Mouse (Mus musculus): Measurements from ENCODE around the gene Epha2. TPM values are rescaled to one million over a fixed set of nuclear protein-coding genes. Genes with fewer than 3 reads are reported as not detected.

The Epha2 gene
- polyA plus RNA-seq, 1 experiment: 129 TPM

DNA sequence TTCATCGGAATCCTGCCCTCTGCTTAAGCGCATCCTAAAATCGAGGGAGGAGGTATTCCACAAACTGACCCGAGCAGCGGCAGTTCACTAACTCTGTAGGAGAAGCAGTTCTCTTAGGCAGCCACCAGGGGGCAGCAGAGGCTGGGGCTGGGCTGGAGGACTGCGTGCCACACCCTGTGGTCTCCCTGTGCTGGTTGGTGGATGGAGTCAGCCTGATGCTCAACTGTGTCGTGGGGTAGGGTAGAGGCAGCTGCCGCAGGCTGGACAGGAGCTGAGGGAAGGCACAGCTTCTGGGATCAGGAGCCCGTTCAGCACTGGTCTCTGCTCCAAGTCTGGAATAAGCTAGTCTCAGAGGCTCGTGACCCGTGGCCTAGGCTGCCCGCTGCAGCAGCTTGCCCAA is 27.7 kb upstream of the Epha2 start:
- Histone ChIP-seq H3K36me3 (ENCODE audit: control insufficient read depth, insufficient read depth) (no peaks in the 10 kb centered on the region), H3K27me3 (ENCODE audit: control insufficient read depth, insufficient read depth, insufficient read length) (no peaks in the 10 kb centered on the region), H3K79me3 (ENCODE audit: low read depth) (no peaks in the 10 kb centered on the region), H3K79me2 (ENCODE audit: control insufficient read depth, insufficient read depth) (peaks cover 24% of the 10 kb centered on the region), H3K4me3 (ENCODE audit: insufficient read depth, poor library complexity, severe bottlenecking) (peak overlapping the region; percentile 25), H3ac (ENCODE audit: control insufficient read depth, insufficient read length, low read depth) (peak overlapping the region; percentile 58)
- TF ChIP-seq CTCF (IDR thresholded peaks at IDR 0.05; ENCODE audit: control insufficient read depth, insufficient read depth, insufficient read length): peak; percentile 92
- TF ChIP-seq MYOG (IDR thresholded peaks at IDR 0.05; ENCODE audit: control insufficient read depth, extremely low read depth, insufficient read length): no peak
- TF ChIP-seq CEBPB (IDR thresholded peaks at IDR 0.05; ENCODE audit: low read depth): no peak
- TF ChIP-seq MAX (IDR thresholded peaks at IDR 0.05): peak; percentile 47
- no peak for TF ChIP-seq FOSL1 (IDR thresholded peaks at IDR 0.05; ENCODE audit: insufficient read depth, low read length, poor library complexity, severe bottlenecking)
- TF ChIP-seq MYOD1 (IDR thresholded peaks at IDR 0.05; ENCODE audit: control insufficient read depth, insufficient read length, low read depth): peak; percentile 59
- TF ChIP-seq USF1 (IDR thresholded peaks at IDR 0.05; ENCODE audit: low read depth): no peak

DNA sequence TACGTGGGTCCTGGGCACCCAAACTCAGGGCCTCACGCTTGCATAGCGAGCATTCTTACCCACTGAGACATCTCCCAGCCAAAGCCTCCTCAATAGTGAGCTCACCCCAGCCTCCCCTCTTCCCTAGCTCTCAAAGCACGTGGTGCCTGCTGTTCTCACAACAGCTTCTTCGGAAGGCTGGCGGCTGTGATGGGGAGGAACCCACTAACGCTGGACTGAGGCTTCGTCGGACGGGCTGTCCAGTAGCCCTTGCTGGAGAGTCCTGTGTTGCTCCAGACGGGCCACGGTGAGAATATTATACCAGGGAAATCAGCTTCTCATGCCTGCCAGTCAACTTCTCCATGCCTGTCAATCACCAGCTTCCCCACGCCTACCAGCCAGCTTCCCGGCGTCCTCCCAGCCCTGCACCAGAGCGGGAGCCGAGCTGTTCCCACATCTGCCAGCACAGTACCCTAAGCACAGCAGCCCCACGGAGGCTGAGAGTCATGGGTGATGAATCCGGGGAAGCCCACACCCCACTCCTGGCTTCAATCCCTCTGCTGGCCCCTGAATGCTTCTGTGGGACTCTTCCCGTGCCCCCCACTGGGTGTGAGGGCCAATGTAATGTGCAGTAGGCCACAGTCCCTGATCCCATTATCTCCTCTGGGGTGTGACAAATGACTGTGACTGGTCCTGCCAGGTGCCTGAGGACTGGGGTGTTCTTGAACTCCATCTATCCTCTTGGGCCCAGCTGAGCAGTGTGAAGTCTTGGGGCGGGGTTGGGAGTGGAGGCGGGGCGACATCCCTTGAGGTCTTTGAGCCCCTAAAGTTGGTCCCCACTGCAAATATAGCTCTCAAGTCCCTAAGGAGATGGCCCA is 26.3 kb upstream of the Epha2 start:
- peak overlapping the region; percentile 58 for H3ac ChIP-seq (ENCODE audit: control insufficient read depth, insufficient read length, low read depth)
- no peaks in the 10 kb centered on the region for H3K36me3 ChIP-seq (ENCODE audit: control insufficient read depth, insufficient read depth)
- no peaks in the 10 kb centered on the region for H3K27me3 ChIP-seq (ENCODE audit: control insufficient read depth, insufficient read depth, insufficient read length)
- peaks cover 31% of the 10 kb centered on the region for H3K79me2 ChIP-seq (ENCODE audit: control insufficient read depth, insufficient read depth)
- TF ChIP-seq FOSL1 (IDR thresholded peaks at IDR 0.05; ENCODE audit: insufficient read depth, low read length, poor library complexity, severe bottlenecking): peak; percentile 24
- TF ChIP-seq MYOG (IDR thresholded peaks at IDR 0.05; ENCODE audit: control insufficient read depth, extremely low read depth, insufficient read length): no peak
- peak; percentile 87 for TF ChIP-seq USF1 (IDR thresholded peaks at IDR 0.05; ENCODE audit: low read depth)
- TF ChIP-seq CEBPB (IDR thresholded peaks at IDR 0.05; ENCODE audit: low read depth): no peak
- no peak for TF ChIP-seq CTCF (IDR thresholded peaks at IDR 0.05; ENCODE audit: control insufficient read depth, insufficient read depth, insufficient read length)
- peak; percentile 99 for TF ChIP-seq MAX (IDR thresholded peaks at IDR 0.05)
- peak; percentile 85 for TF ChIP-seq MYOD1 (IDR thresholded peaks at IDR 0.05; ENCODE audit: control insufficient read depth, insufficient read length, low read depth)
- peaks cover 2% of the 10 kb centered on the region for H3K79me3 ChIP-seq (ENCODE audit: low read depth)
- H3K4me3 ChIP-seq (ENCODE audit: insufficient read depth, poor library complexity, severe bottlenecking): no peak overlapping the region

DNA sequence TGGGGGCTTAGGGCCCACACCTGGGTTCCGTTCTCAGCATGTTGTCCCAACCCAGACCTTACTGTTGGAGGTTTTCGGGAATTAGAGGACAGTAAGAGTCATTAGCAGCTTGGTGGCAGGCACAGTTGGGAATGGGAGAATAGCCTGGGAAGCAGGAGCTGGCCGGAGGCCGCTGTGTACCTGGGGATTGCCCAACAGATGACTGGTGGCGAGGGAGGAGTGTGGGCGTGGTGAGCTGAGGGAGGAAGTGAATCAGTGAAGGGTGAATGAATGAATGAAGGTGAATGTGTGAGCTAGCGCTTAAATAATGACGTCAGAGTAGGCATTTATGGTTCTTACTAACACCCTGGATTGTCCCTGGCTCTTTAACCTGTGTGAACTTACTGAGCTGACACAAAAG is 23.9 kb upstream of the Epha2 start:
- TF ChIP-seq CEBPB (IDR thresholded peaks at IDR 0.05; ENCODE audit: low read depth) (peak; percentile 70), CTCF (IDR thresholded peaks at IDR 0.05; ENCODE audit: control insufficient read depth, insufficient read depth, insufficient read length) (no peak)
- peaks cover 2% of the 10 kb centered on the region for H3K79me3 ChIP-seq (ENCODE audit: low read depth)
- peaks cover 39% of the 10 kb centered on the region for H3K79me2 ChIP-seq (ENCODE audit: control insufficient read depth, insufficient read depth)
- H3ac ChIP-seq (ENCODE audit: control insufficient read depth, insufficient read length, low read depth): no peak overlapping the region
- H3K36me3 ChIP-seq (ENCODE audit: control insufficient read depth, insufficient read depth): no peaks in the 10 kb centered on the region
- H3K27me3 ChIP-seq (ENCODE audit: control insufficient read depth, insufficient read depth, insufficient read length): no peaks in the 10 kb centered on the region
- H3K4me3 ChIP-seq (ENCODE audit: insufficient read depth, poor library complexity, severe bottlenecking): no peak overlapping the region

DNA sequence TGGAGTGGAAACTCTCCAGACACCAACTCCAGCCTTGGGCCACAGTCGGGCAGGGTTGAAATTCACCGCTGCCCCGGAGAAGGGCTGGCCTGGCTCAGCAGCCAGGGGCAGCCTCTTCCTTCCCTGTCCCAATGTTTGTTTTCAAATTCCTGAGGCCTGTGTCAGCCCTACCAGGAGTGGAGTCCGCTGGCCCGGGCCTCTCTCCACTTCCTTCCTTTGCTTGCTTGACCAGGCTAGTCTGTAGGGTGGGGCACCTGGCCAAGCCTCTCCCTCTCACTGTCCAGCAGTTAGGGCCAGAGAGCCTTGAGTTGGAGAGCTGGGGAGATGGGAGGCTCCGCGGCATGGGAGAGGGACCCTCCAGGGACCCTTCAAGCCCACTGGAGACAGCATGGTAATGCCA is 22.9 kb upstream of the Epha2 start:
- H3K4me3 ChIP-seq (ENCODE audit: insufficient read depth, poor library complexity, severe bottlenecking): peak overlapping the region; percentile 33
- TF ChIP-seq MYOG (IDR thresholded peaks at IDR 0.05; ENCODE audit: control insufficient read depth, extremely low read depth, insufficient read length) (no peak), USF1 (IDR thresholded peaks at IDR 0.05; ENCODE audit: low read depth) (no peak), CEBPB (IDR thresholded peaks at IDR 0.05; ENCODE audit: low read depth) (no peak), MAX (IDR thresholded peaks at IDR 0.05) (no peak), CTCF (IDR thresholded peaks at IDR 0.05; ENCODE audit: control insufficient read depth, insufficient read depth, insufficient read length) (no peak), MYOD1 (IDR thresholded peaks at IDR 0.05; ENCODE audit: control insufficient read depth, insufficient read length, low read depth) (no peak), FOSL1 (IDR thresholded peaks at IDR 0.05; ENCODE audit: insufficient read depth, low read length, poor library complexity, severe bottlenecking) (no peak)
- H3K36me3 ChIP-seq (ENCODE audit: control insufficient read depth, insufficient read depth): no peaks in the 10 kb centered on the region
- peaks cover 39% of the 10 kb centered on the region for H3K79me2 ChIP-seq (ENCODE audit: control insufficient read depth, insufficient read depth)
- peaks cover 2% of the 10 kb centered on the region for H3K79me3 ChIP-seq (ENCODE audit: low read depth)
- peak overlapping the region; percentile 88 for H3ac ChIP-seq (ENCODE audit: control insufficient read depth, insufficient read length, low read depth)
- no peaks in the 10 kb centered on the region for H3K27me3 ChIP-seq (ENCODE audit: control insufficient read depth, insufficient read depth, insufficient read length)

DNA sequence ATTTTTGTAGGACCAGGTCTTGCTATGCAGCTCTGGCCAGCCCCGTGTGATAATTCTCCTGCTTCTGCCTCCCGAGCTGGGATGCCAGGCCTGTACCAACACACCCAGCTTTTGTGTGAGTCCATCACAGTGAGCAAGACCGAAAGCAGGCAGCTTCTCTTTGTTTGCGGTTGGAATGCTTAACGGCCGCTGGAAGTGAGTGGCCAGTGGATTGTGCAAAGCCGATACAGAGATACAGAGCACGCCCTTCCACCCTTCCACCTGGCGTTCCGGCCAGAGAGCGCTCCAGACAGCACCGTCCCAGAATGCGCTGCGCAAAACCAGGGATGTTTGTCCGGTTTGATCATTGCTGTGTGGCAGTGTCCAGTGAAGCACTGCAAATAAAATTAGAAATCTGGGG is 21.7 kb upstream of the Epha2 start:
- TF ChIP-seq MAX (IDR thresholded peaks at IDR 0.05) (peak; percentile 93), FOSL1 (IDR thresholded peaks at IDR 0.05; ENCODE audit: insufficient read depth, low read length, poor library complexity, severe bottlenecking) (no peak), CEBPB (IDR thresholded peaks at IDR 0.05; ENCODE audit: low read depth) (peak; percentile 93), MYOD1 (IDR thresholded peaks at IDR 0.05; ENCODE audit: control insufficient read depth, insufficient read length, low read depth) (peak; percentile 83)
- Histone ChIP-seq H3K4me3 (ENCODE audit: insufficient read depth, poor library complexity, severe bottlenecking) (peak overlapping the region; percentile 33), H3ac (ENCODE audit: control insufficient read depth, insufficient read length, low read depth) (peak overlapping the region; percentile 54)

DNA sequence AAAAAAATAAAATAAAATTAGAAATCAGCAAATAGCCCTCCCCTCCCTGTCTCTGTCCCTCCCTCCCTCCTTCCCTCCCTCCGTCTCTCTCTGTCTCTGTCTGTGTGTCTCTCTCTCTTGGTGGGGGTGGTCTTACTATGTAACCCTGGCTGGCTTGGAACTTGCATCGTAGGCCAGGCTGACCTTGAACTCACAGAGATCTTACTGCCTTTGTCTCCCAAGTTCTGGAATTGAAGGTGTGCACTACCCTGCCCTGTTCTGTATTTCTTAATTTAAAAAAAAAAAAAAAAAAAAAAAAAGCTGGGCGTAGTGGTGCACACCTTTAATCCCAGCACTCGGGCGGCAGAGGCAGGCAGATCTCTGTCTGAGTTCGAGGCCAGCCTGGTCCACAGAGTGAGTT is 21.3 kb upstream of the Epha2 start:
- TF ChIP-seq USF1 (IDR thresholded peaks at IDR 0.05; ENCODE audit: low read depth) (no peak), MYOG (IDR thresholded peaks at IDR 0.05; ENCODE audit: control insufficient read depth, extremely low read depth, insufficient read length) (no peak), FOSL1 (IDR thresholded peaks at IDR 0.05; ENCODE audit: insufficient read depth, low read length, poor library complexity, severe bottlenecking) (no peak), MAX (IDR thresholded peaks at IDR 0.05) (no peak), MYOD1 (IDR thresholded peaks at IDR 0.05; ENCODE audit: control insufficient read depth, insufficient read length, low read depth) (no peak), CEBPB (IDR thresholded peaks at IDR 0.05; ENCODE audit: low read depth) (no peak), CTCF (IDR thresholded peaks at IDR 0.05; ENCODE audit: control insufficient read depth, insufficient read depth, insufficient read length) (no peak)
- H3ac ChIP-seq (ENCODE audit: control insufficient read depth, insufficient read length, low read depth): no peak overlapping the region
- no peaks in the 10 kb centered on the region for H3K27me3 ChIP-seq (ENCODE audit: control insufficient read depth, insufficient read depth, insufficient read length)
- no peaks in the 10 kb centered on the region for H3K36me3 ChIP-seq (ENCODE audit: control insufficient read depth, insufficient read depth)
- H3K79me2 ChIP-seq (ENCODE audit: control insufficient read depth, insufficient read depth): peaks cover 39% of the 10 kb centered on the region
- H3K79me3 ChIP-seq (ENCODE audit: low read depth): peaks cover 2% of the 10 kb centered on the region
- H3K4me3 ChIP-seq (ENCODE audit: insufficient read depth, poor library complexity, severe bottlenecking): no peak overlapping the region

More for the DNA sequence above, 21.7 kb upstream of the Epha2 start:
- Histone ChIP-seq H3K27me3 (ENCODE audit: control insufficient read depth, insufficient read depth, insufficient read length) (no peaks in the 10 kb centered on the region), H3K36me3 (ENCODE audit: control insufficient read depth, insufficient read depth) (no peaks in the 10 kb centered on the region), H3K79me2 (ENCODE audit: control insufficient read depth, insufficient read depth) (peaks cover 39% of the 10 kb centered on the region), H3K79me3 (ENCODE audit: low read depth) (peaks cover 2% of the 10 kb centered on the region)

Measured in C2C12 (cell line).